Mouse (Mus musculus) bone marrow, adult 2 months (tissue): Measurements from ENCODE around the gene Chmp6.

ENCODE experiments used
- CTCF ChIP-seq: fragments of 200-500 bp; IDR thresholded peaks from 2 replicates; pipeline ENCODE4 v1.5.1; 2011; ENCODE audit warnings: low read length, control low read depth; ENCODE audit not compliant: control insufficient read depth, insufficient read depth
- POLR2A ChIP-seq: fragments of 200-500 bp; IDR thresholded peaks from 2 replicates; pipeline ENCODE4 v1.6.1; 2011; ENCODE audit warnings: low read depth, mild to moderate bottlenecking, control low read depth, low read length, borderline replicate concordance; ENCODE audit not compliant: control insufficient read depth

GRCm38 (mm10) chr11:119947897-119948296 is 34.7 kb downstream of the Chmp6 start:
- TF ChIP-seq CTCF: no peak
- TF ChIP-seq POLR2A: no peak
